Mouse (Mus musculus) hindbrain, embryonic 15.5 days (tissue): ENCODE measurements around the gene Stard10. TPM values are rescaled to one million over a fixed set of nuclear protein-coding genes. Genes with fewer than 3 reads are reported as not detected.

Experiments used
- ATAC-seq: fragments of 200-750 bp; cut with Nextera tagmentation; 2 replicates; pipeline ENCODE4 v1.8.0; 2017; ENCODE audit warnings: low read depth, moderate number of reproducible peaks, moderate TSS enrichment; ENCODE audit not compliant: low FRiP score
- H3K27ac ChIP-seq: fragments of 300-500 bp; sonication (generic); replicated peaks from 2 replicates; pipeline ENCODE4 v1.5.1; 2015; ENCODE audit warnings: mild to moderate bottlenecking, inconsistent platforms
- H3K27me3 ChIP-seq: fragments of 300-500 bp; sonication (generic); 2 replicates; pipeline ENCODE4 v1.6.1; 2015; ENCODE audit warnings: control low read depth, inconsistent platforms
- H3K36me3 ChIP-seq: fragments of 300-500 bp; sonication (generic); 2 replicates; pipeline ENCODE4 v1.6.1; 2015; ENCODE audit warnings: control low read depth, inconsistent platforms
- H3K4me1 ChIP-seq: fragments of 300-500 bp; sonication (generic); replicated peaks from 2 replicates; pipeline ENCODE4 v1.6.1; 2015; ENCODE audit warnings: control low read depth, inconsistent platforms
- H3K4me2 ChIP-seq: fragments of 300-500 bp; sonication (generic); 2 replicates; pipeline ENCODE4 v1.6.1; 2015; ENCODE audit warnings: moderate library complexity, mild to moderate bottlenecking, inconsistent platforms
- H3K4me3 ChIP-seq: fragments of 300-500 bp; sonication (generic); 2 replicates; pipeline ENCODE4 v1.5.1; 2015; ENCODE audit warnings: mild to moderate bottlenecking, inconsistent platforms
- H3K9ac ChIP-seq: fragments of 300-500 bp; sonication (generic); 2 replicates; pipeline ENCODE4 v1.6.1; 2015; ENCODE audit warnings: inconsistent platforms
- H3K9me3 ChIP-seq: fragments of 300-500 bp; sonication (generic); 2 replicates; pipeline ENCODE4 v1.6.1; 2016; ENCODE audit warnings: control low read depth, inconsistent platforms
- WGBS: fragments of 180-500 bp; shearing (Covaris S2); methylation state at CpG from one replicate; pipeline ENCODE4 v1.1.7; 2015; 5-methylcytosine and 5-hydroxymethylcytosine counted together
- polyA plus RNA-seq: library from polyadenylated mRNA; unstranded; fragments of >200 nt; fragmentation: Nextera tagmentation; extraction: Ambion mirVana; gene quantifications from 2 replicates; pipeline ENCODE4 v1.2.1, GENCODE M21; 2015

Gene Stard10
- polyA plus RNA-seq, 1 experiment from 2014 or later: 11.8 TPM

GRCm38 (mm10) chr7:101378796-101379465, 62.0 kb downstream of the Stard10 start:
- H3K36me3 ChIP-seq: no peaks in the 10 kb centered on the region
- no peak overlapping the region for H3K9ac ChIP-seq
- no peak overlapping the region for H3K27ac ChIP-seq
- 64% methylated on average over 5 of the region's 5 CpGs for WGBS
- H3K27me3 ChIP-seq: no peaks in the 10 kb centered on the region
- no peak for ATAC-seq
- H3K4me1 ChIP-seq: peaks cover 8% of the 10 kb centered on the region; the same call in 1 of the 2 replicates
- no peaks in the 10 kb centered on the region for H3K9me3 ChIP-seq
- no peak overlapping the region for H3K4me3 ChIP-seq
- 0 out of 2 replicates have a peak overlapping the region, but pooled peaks have one; percentile 2 for H3K4me2 ChIP-seq

GRCm38 (mm10) chr7:101379732-101380131, 62.8 kb downstream of the Stard10 start:
- Histone ChIP-seq H3K4me3 (no peak overlapping the region), H3K4me1 (peaks cover 8% of the 10 kb centered on the region; the same call in 1 of the 2 replicates), H3K9me3 (no peaks in the 10 kb centered on the region), H3K4me2 (no peak overlapping the region), H3K9ac (no peak overlapping the region), H3K27ac (no peak overlapping the region), H3K27me3 (no peaks in the 10 kb centered on the region), H3K36me3 (no peaks in the 10 kb centered on the region)
- ATAC-seq: no peak
- 74% methylated on average over 2 of the region's 2 CpGs for WGBS

- Histone ChIP-seq H3K27me3 (no peaks in the 10 kb centered on the region), H3K9me3 (no peaks in the 10 kb centered on the region), H3K4me2 (no peak overlapping the region), H3K4me1 (peaks cover 8% of the 10 kb centered on the region; the same call in 1 of the 2 replicates), H3K27ac (no peak overlapping the region), H3K36me3 (no peaks in the 10 kb centered on the region), H3K9ac (no peak overlapping the region), H3K4me3 (no peak overlapping the region)
- ATAC-seq: no peak
- 79% methylated on average over 6 of the region's 6 CpGs for WGBS
Measured at GRCm38 (mm10) chr7:101381512-101381911, 64.6 kb downstream of the Stard10 start.

GRCm38 (mm10) chr7:101382378-101382777, 65.5 kb downstream of the Stard10 start:
- ATAC-seq: no peak
- no peak overlapping the region for H3K4me3 ChIP-seq
- H3K27ac ChIP-seq: no peak overlapping the region
- H3K9ac ChIP-seq: no peak overlapping the region
- H3K27me3 ChIP-seq: no peaks in the 10 kb centered on the region
- 73% methylated on average over 8 of the region's 8 CpGs for WGBS
- H3K36me3 ChIP-seq: no peaks in the 10 kb centered on the region
- H3K4me2 ChIP-seq: no peak overlapping the region
- H3K9me3 ChIP-seq: no peaks in the 10 kb centered on the region
- H3K4me1 ChIP-seq: no peaks in the 10 kb centered on the region; the same call in 1 of the 2 replicates

- H3K27me3 ChIP-seq: no peaks in the 10 kb centered on the region
- H3K4me1 ChIP-seq: no peaks in the 10 kb centered on the region; the same call in 1 of the 2 replicates
- no peak overlapping the region for H3K4me2 ChIP-seq
- no peak overlapping the region for H3K27ac ChIP-seq
- H3K36me3 ChIP-seq: no peaks in the 10 kb centered on the region
- WGBS: 50% methylated on average over 3 of the region's 3 CpGs
- no peak for ATAC-seq
- H3K9me3 ChIP-seq: no peaks in the 10 kb centered on the region
- no peak overlapping the region for H3K4me3 ChIP-seq
- no peak overlapping the region for H3K9ac ChIP-seq
Measured at GRCm38 (mm10) chr7:101383756-101384155, 66.9 kb downstream of the Stard10 start.

- H3K27me3 ChIP-seq: no peaks in the 10 kb centered on the region
- WGBS: 70% methylated on average over 10 of the region's 10 CpGs
- no peak overlapping the region for H3K9ac ChIP-seq
- no peaks in the 10 kb centered on the region for H3K36me3 ChIP-seq
- H3K9me3 ChIP-seq: no peaks in the 10 kb centered on the region
- no peak overlapping the region for H3K27ac ChIP-seq
- ATAC-seq: no peak
- H3K4me3 ChIP-seq: no peak overlapping the region
- no peaks in the 10 kb centered on the region for H3K4me1 ChIP-seq
- no peak overlapping the region for H3K4me2 ChIP-seq
Measured at GRCm38 (mm10) chr7:101384931-101385330, 68.0 kb downstream of the Stard10 start.

- no peak for ATAC-seq
- H3K36me3 ChIP-seq: no peaks in the 10 kb centered on the region
- no peak overlapping the region for H3K27ac ChIP-seq
- H3K9ac ChIP-seq: no peak overlapping the region
- H3K4me3 ChIP-seq: no peak overlapping the region
- H3K27me3 ChIP-seq: no peaks in the 10 kb centered on the region
- H3K4me1 ChIP-seq: no peaks in the 10 kb centered on the region
- H3K9me3 ChIP-seq: no peaks in the 10 kb centered on the region
- WGBS: 57% methylated on average over 6 of the region's 6 CpGs
- no peak overlapping the region for H3K4me2 ChIP-seq
Measured at GRCm38 (mm10) chr7:101385331-101385733, 68.4 kb downstream of the Stard10 start.

GRCm38 (mm10) chr7:101385866-101386452, 69.1 kb downstream of the Stard10 start:
- no peak for ATAC-seq
- Histone ChIP-seq H3K4me1 (no peaks in the 10 kb centered on the region), H3K9ac (no peak overlapping the region), H3K4me2 (no peak overlapping the region), H3K27ac (no peak overlapping the region), H3K27me3 (no peaks in the 10 kb centered on the region), H3K9me3 (no peaks in the 10 kb centered on the region), H3K4me3 (no peak overlapping the region), H3K36me3 (no peaks in the 10 kb centered on the region)
- WGBS: 70% methylated on average over 10 of the region's 10 CpGs

- no peak overlapping the region for H3K27ac ChIP-seq
- ATAC-seq: no peak
- H3K4me3 ChIP-seq: no peak overlapping the region
- WGBS: 95% methylated on average over 6 of the region's 6 CpGs
- no peaks in the 10 kb centered on the region for H3K27me3 ChIP-seq
- H3K9ac ChIP-seq: no peak overlapping the region
- H3K9me3 ChIP-seq: no peaks in the 10 kb centered on the region
- H3K4me2 ChIP-seq: no peak overlapping the region
- H3K4me1 ChIP-seq: peaks cover 3% of the 10 kb centered on the region; the same call in 1 of the 2 replicates
- H3K36me3 ChIP-seq: no peaks in the 10 kb centered on the region
Measured at GRCm38 (mm10) chr7:101389256-101389655, 72.4 kb downstream of the Stard10 start.

- Histone ChIP-seq H3K4me3 (no peak overlapping the region), H3K27ac (peak overlapping the region; percentile 11; the same call in 1 of the 2 replicates), H3K27me3 (no peaks in the 10 kb centered on the region), H3K4me1 (peaks cover 3% of the 10 kb centered on the region; the same call in 1 of the 2 replicates), H3K4me2 (no peak overlapping the region), H3K9ac (no peak overlapping the region), H3K36me3 (no peaks in the 10 kb centered on the region), H3K9me3 (no peaks in the 10 kb centered on the region)
- WGBS: 81% methylated on average over 4 of the region's 4 CpGs
- no peak for ATAC-seq
Measured at GRCm38 (mm10) chr7:101391909-101392479, 75.1 kb downstream of the Stard10 start.

GRCm38 (mm10) chr7:101393015-101393414, 76.1 kb downstream of the Stard10 start:
- Histone ChIP-seq H3K4me2 (no peak overlapping the region), H3K27me3 (no peaks in the 10 kb centered on the region), H3K4me1 (peaks cover 3% of the 10 kb centered on the region; the same call in 1 of the 2 replicates), H3K27ac (peak overlapping the region; percentile 47; the same call in 1 of the 2 replicates), H3K4me3 (no peak overlapping the region), H3K36me3 (no peaks in the 10 kb centered on the region), H3K9me3 (no peaks in the 10 kb centered on the region), H3K9ac (no peak overlapping the region)
- ATAC-seq: no peak
- 58% methylated on average over 4 of the region's 4 CpGs for WGBS
